Mouse (Mus musculus) midbrain, embryonic 14.5 days (tissue): Measurements from ENCODE around the gene Obox6. TPM values are rescaled to one million over a fixed set of nuclear protein-coding genes. Genes with fewer than 3 reads are reported as not detected.

ENCODE experiments used
- polyA plus RNA-seq: library from polyadenylated mRNA; unstranded; fragments of >200 nt; fragmentation: Nextera tagmentation; extraction: Ambion mirVana; gene quantifications from 2 replicates; pipeline ENCODE4 v1.2.1, GENCODE M21; 2014

The Obox6 gene
- polyA plus RNA-seq, 1 experiment from 2014 or later: not detected

Other genes with a start within 250 kb of the Obox6 start
- not detected in 2 replicates for gene Obox3, start 199.8 kb downstream of the Obox6 start, polyA plus RNA-seq
- gene Obox5, start 89.5 kb downstream of the Obox6 start, polyA plus RNA-seq: not detected in 2 replicates
- 0.18 TPM in 1 of 2 replicates, not detected in the other for gene Crx, start 40.3 kb upstream of the Obox6 start, polyA plus RNA-seq
- gene Crxos, start 42.9 kb upstream of the Obox6 start, polyA plus RNA-seq: 0.22 TPM in 1 of 2 replicates, not detected in the other
- gene Selenow, start 82.7 kb upstream of the Obox6 start, polyA plus RNA-seq: 1,539 and 1,832 TPM in 2 replicates
- gene Nop53, start 106.4 kb upstream of the Obox6 start, polyA plus RNA-seq: 135 and 136 TPM in 2 replicates
- 3.1 and 3.9 TPM in 2 replicates for gene Ehd2, start 127.9 kb upstream of the Obox6 start, polyA plus RNA-seq
- gene Bicra, start 208.2 kb upstream of the Obox6 start, polyA plus RNA-seq: 6.5 and 9.0 TPM in 2 replicates
- 0.09 and 0.13 TPM in 2 replicates for gene Zfp541, start 222.1 kb upstream of the Obox6 start, polyA plus RNA-seq